Comparison of ENCODE assay signal across 7 mouse cellular contexts in genomic region chr17:43952661-43953534, GRCm38 (mm10).
DNase-seq lines count a peak whose midpoint lies in the region; ATAC-seq and TF ChIP-seq lines count a peak whose summit lies in the region.

No protein-coding gene starts in this region.

- H3K4me3 ChIP-seq in hindbrain, embryonic 12.5 days = peak overlapping the region; percentile 36
- H3K4me3 ChIP-seq in stomach, postnatal 0 days (ENCODE audit: low read depth, low read length) = 0 out of 2 replicates have a peak overlapping the region, but pooled peaks have one; percentile 15

- peaks cover 23% of the 10 kb centered on the region for H3K4me1 ChIP-seq in hindbrain, embryonic 12.5 days
- no peaks in the 10 kb centered on the region for H3K4me1 ChIP-seq in stomach, postnatal 0 days (replicated peaks; ENCODE audit: control insufficient read depth, insufficient read depth)

- 21% methylated on average over 15 of the region's 17 CpGs for WGBS in hindbrain, embryonic 12.5 days
- 24% methylated on average over 17 of the region's 17 CpGs for WGBS in stomach, postnatal 0 days

- intact Hi-C loops in gastrocnemius, postnatal 36 days (cut with DNase I) = no loop called here

- H3K36me3 ChIP-seq in hindbrain, embryonic 12.5 days = no peaks in the 10 kb centered on the region
- H3K36me3 ChIP-seq in stomach, postnatal 0 days (ENCODE audit: control insufficient read depth, insufficient read depth, low read length) = no peaks in the 10 kb centered on the region

- H3K4me2 ChIP-seq in hindbrain, embryonic 12.5 days (replicated peaks) = peak overlapping the region; percentile 54
- peak overlapping the region; percentile 34 for H3K4me2 ChIP-seq in stomach, postnatal 0 days (replicated peaks; ENCODE audit: low read depth)

- H3K27me3 ChIP-seq in hindbrain, embryonic 12.5 days = no peaks in the 10 kb centered on the region
- no peaks in the 10 kb centered on the region for H3K27me3 ChIP-seq in stomach, postnatal 0 days (ENCODE audit: control insufficient read depth, insufficient read depth, low read length)

- peak overlapping the region; percentile 91 for H3K27ac ChIP-seq in hindbrain, embryonic 12.5 days
- no peak overlapping the region for H3K27ac ChIP-seq in stomach, postnatal 0 days (replicated peaks)

- peak; percentile 77 for ATAC-seq in hindbrain, embryonic 12.5 days (ENCODE audit: low FRiP score)
- peak; percentile 20; the same call in 1 of the 2 replicates for ATAC-seq in megakaryocyte progenitor cell, adult 5-6 weeks (replicated peaks; ENCODE audit: poor library complexity)
- peak; percentile 74 for ATAC-seq in stomach, postnatal 0 days (ENCODE audit: low FRiP score, low TSS enrichment)

- peak overlapping the region; percentile 70 for H3K9ac ChIP-seq in hindbrain, embryonic 12.5 days
- no peak overlapping the region for H3K9ac ChIP-seq in stomach, postnatal 0 days (ENCODE audit: low read length)

- TF ChIP-seq EP300 in stomach, postnatal 0 days (optimal IDR thresholded peaks at IDR 0.05) = no peak

- TF ChIP-seq CTCF in stomach, postnatal 0 days (IDR thresholded peaks at IDR 0.05; ENCODE audit: low read depth) = no peak

- H3K9me3 ChIP-seq in hindbrain, embryonic 12.5 days (replicated peaks) = no peaks in the 10 kb centered on the region
- no peaks in the 10 kb centered on the region for H3K9me3 ChIP-seq in stomach, postnatal 0 days (ENCODE audit: control insufficient read depth, low read length)

- DNase-seq in right cerebral cortex, adult 18-20 months = peak; percentile 37
- DNase-seq in right cerebral cortex, postnatal 36 days (ENCODE audit: low spot score in 2 of 2) = no peak
- DNase-seq in embryo, embryonic 11 days = peak; percentile 26
- peak; percentile 52 for DNase-seq in stomach, postnatal 0 days (ENCODE audit: low spot score)
- DNase-seq in gastrocnemius, postnatal 36 days = no peak

Comparison
In these comparisons a context has a peak if more than half of its experiments do, and no peak if none do; other contexts are left out.
1. DNase-seq: peak in right cerebral cortex, adult 18-20 months (single experiment), embryo, embryonic 11 days (single experiment) and stomach, postnatal 0 days (single experiment); none in right cerebral cortex, postnatal 36 days (0 of 2) and gastrocnemius, postnatal 36 days (0 of 2).
2. ATAC-seq: peak in every context shown above with its lines; median percentile 77 in hindbrain, embryonic 12.5 days; 74 in stomach, postnatal 0 days; 20 in megakaryocyte progenitor cell, adult 5-6 weeks.